Mouse (Mus musculus) heart, adult 2 months (tissue): ENCODE data around the gene Rrp9. TPM values are rescaled to one million over a fixed set of nuclear protein-coding genes. Genes with fewer than 3 reads are reported as not detected.

Experiments
- DNase-seq, 2 experiments: peaks; one replicate each; pipeline ENCODE4 v3.0.0; 2021
- H3K27ac ChIP-seq: fragments of 200-600 bp; 2 replicates; pipeline ENCODE4 v1.8.1; 2022
- H3K27me3 ChIP-seq: fragments of 200-500 bp; 2 replicates; pipeline ENCODE4 v1.6.1; 2012; ENCODE audit warnings: mild to moderate bottlenecking, low read length, inconsistent platforms, mixed read lengths; ENCODE audit not compliant: control insufficient read depth, insufficient read depth
- H3K36me3 ChIP-seq: fragments of 200-500 bp; 2 replicates; pipeline ENCODE4 v1.6.1; 2012; ENCODE audit warnings: low read length, inconsistent platforms; ENCODE audit not compliant: control insufficient read depth, insufficient read depth
- H3K4me1 ChIP-seq: fragments of 200-500 bp; 2 replicates; pipeline ENCODE4 v1.6.1; 2011; ENCODE audit warnings: low read length; ENCODE audit not compliant: control insufficient read depth, insufficient read depth
- H3K4me3 ChIP-seq: fragments of 200-600 bp; 2 replicates; pipeline ENCODE4 v1.8.1; 2022
- H3K79me2 ChIP-seq: fragments of 200-500 bp; replicated peaks from 2 replicates; pipeline ENCODE4 v1.6.1; 2012; ENCODE audit warnings: mild to moderate bottlenecking, inconsistent platforms, low read length, moderate library complexity, mixed read lengths; ENCODE audit not compliant: control insufficient read depth, insufficient read depth
- H3K9ac ChIP-seq: fragments of 200-500 bp; 2 replicates; pipeline ENCODE4 v1.6.1; 2012; ENCODE audit warnings: low read depth, mild to moderate bottlenecking, control low read depth, inconsistent platforms, low read length, mixed read lengths
- CTCF ChIP-seq: fragments of 200-600 bp; IDR thresholded peaks from 2 replicates; pipeline ENCODE4 v1.8.1; 2022; ENCODE audit warnings: antibody characterized with exemption, mild to moderate bottlenecking, moderate library complexity
- EP300 ChIP-seq: fragments of 200-500 bp; IDR thresholded peaks from 2 replicates; pipeline ENCODE4 v1.6.1; 2011; ENCODE audit warnings: low read depth, low read length, control low read depth; ENCODE audit not compliant: insufficient read depth
- POLR2A ChIP-seq: fragments of 200-500 bp; IDR thresholded peaks from 2 replicates; pipeline ENCODE4 v1.6.1; 2011; ENCODE audit warnings: mild to moderate bottlenecking, low read depth, low read length, control low read depth; ENCODE audit not compliant: insufficient read depth
- WGBS: fragments of 180-500 bp; shearing (Covaris S2); methylation state at CpG from one replicate; pipeline ENCODE4 v1.1.7; 2018; 5-methylcytosine and 5-hydroxymethylcytosine counted together
- intact Hi-C: fragments of 180-260 bp; cut with DNase I; formaldehyde crosslinking; loops from one replicate; pipeline ENCODE4 v1.15.1; 2025
- polyA plus RNA-seq: library from polyadenylated mRNA; depleted of rRNA; stranded (reverse); fragments of >200 nt; gene quantifications from 2 replicates; pipeline ENCODE4 v1.2.3, GENCODE M21; 2012
- total RNA-seq, 2 experiments: library from RNA; stranded (reverse); gene quantifications; 2 replicates each; pipeline ENCODE4 v1.2.3; 2021

Rrp9 gene
- total and polyA plus RNA-seq, 3 experiments, result 18.9 to 23.4 (median 21.0) TPM

DNA sequence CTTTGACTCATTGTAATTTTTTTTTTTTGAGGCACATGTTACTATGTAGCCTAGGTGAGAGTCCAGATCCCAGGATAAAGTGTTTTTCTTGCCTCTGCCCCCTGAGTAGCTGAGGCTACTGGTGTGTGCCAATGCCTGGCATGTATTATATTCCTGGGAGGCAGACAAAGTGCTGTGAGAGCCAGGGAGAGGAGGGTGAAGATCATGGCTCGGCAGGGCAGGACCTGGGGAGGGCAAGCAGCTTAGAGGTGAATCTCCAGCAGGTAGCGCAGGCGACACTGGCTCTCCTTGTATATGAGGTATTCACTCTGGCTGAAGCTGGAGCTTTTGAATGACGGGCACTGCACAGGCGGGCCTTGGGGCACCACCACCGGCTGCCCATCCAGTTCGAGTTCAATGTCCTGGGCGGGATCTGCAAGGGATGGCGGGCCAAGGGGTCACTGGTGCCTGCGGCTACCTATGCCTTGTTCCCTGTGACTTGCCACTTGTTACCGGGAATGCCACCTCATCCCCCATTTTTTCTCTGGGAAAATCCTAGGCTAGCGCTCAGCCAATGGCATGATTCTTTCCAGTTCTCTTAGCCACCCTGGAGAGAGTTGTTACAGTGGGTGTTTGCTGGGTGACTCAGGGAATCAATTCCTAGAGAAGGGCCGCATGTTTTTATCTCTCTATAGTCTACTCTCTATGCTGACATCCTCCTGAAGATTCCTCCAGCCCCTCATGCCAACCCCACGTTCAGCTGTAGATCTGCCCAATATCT, 4.6 kb upstream of the Rrp9 start:
- DNase-seq, result peak in 1 of 2 experiments; percentile 16
- Histone ChIP-seq H3K9ac (no peak overlapping the region; the same call in 1 of the 2 replicates), H3K36me3 (no peaks in the 10 kb centered on the region), H3K4me1 (peaks cover 7% of the 10 kb centered on the region), H3K79me2 (no peaks in the 10 kb centered on the region), H3K4me3 (peak overlapping the region; percentile 12; the same call in 1 of the 2 replicates), H3K27ac (peak overlapping the region; percentile 75), H3K27me3 (no peaks in the 10 kb centered on the region)
- intact Hi-C loops, result no loop called here
- TF ChIP-seq EP300, result no peak
- TF ChIP-seq CTCF, result no peak
- no peak for TF ChIP-seq POLR2A
- WGBS, result 79% methylated on average over 14 of the region's 14 CpGs

DNA sequence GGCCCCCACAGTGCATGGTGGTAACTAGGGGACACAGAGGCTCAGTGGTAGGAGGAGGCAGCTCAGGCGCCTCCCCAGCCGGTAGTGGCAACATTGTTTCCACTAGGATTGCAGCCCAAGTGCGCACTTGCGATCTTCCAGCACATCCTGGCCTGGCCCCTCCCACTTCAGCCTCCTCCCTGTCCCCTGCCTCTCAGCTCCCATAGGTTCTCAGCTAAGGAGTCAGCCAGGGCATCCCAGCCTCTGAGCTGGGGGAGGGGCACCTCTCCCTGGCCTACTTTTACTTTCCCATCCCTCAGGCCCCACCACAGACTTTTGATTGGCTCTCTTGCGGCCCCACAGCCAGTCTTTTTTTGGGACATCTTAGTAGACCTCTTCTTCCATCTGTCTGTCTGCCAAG, 3.9 kb upstream of the Rrp9 start:
- WGBS, result 23% methylated on average over 5 of the region's 5 CpGs
- H3K9ac ChIP-seq, result peak overlapping the region; percentile 62

DNA sequence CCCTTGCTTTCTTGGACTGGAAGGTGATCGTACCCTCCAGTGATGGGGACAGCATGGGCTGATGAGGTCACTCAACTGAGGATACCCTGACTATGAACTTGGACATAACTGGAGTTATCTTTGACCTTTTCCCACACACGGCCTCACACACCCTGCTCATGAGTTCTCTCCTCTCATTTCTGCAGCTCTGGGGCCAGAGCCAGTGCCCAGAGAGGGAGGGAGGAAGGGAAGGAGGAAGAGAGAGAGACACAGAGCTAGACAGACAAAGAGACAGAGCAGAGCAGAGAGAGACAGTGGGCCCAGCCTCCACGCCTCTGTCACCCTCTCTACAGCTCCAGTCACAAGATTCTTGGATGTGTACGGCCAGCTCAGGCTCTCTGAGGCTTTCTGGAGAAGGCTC, 3.4 kb upstream of the Rrp9 start:
- Histone ChIP-seq H3K79me2 (no peaks in the 10 kb centered on the region), H3K4me1 (peaks cover 9% of the 10 kb centered on the region), H3K36me3 (no peaks in the 10 kb centered on the region), H3K9ac (no peak overlapping the region), H3K27ac (peak overlapping the region; percentile 75), H3K4me3 (no peak overlapping the region), H3K27me3 (no peaks in the 10 kb centered on the region)
- TF ChIP-seq EP300 (no peak), POLR2A (no peak), CTCF (no peak)
- intact Hi-C loops, result no loop called here
- 48% methylated on average over 4 of the region's 4 CpGs for WGBS
- DNase-seq, result no peak

More for the DNA sequence above, 3.9 kb upstream of the Rrp9 start:
- Histone ChIP-seq H3K4me1 (peaks cover 9% of the 10 kb centered on the region), H3K27ac (peak overlapping the region; percentile 75), H3K4me3 (peak overlapping the region; percentile 12; the same call in 1 of the 2 replicates), H3K36me3 (no peaks in the 10 kb centered on the region), H3K27me3 (no peaks in the 10 kb centered on the region), H3K79me2 (no peaks in the 10 kb centered on the region)
- intact Hi-C loops, result no loop called here
- DNase-seq, result peak; percentile 76 to 85
- peak; percentile 38 for TF ChIP-seq CTCF
- peak; percentile 70 for TF ChIP-seq POLR2A
- TF ChIP-seq EP300, result no peak

DNA sequence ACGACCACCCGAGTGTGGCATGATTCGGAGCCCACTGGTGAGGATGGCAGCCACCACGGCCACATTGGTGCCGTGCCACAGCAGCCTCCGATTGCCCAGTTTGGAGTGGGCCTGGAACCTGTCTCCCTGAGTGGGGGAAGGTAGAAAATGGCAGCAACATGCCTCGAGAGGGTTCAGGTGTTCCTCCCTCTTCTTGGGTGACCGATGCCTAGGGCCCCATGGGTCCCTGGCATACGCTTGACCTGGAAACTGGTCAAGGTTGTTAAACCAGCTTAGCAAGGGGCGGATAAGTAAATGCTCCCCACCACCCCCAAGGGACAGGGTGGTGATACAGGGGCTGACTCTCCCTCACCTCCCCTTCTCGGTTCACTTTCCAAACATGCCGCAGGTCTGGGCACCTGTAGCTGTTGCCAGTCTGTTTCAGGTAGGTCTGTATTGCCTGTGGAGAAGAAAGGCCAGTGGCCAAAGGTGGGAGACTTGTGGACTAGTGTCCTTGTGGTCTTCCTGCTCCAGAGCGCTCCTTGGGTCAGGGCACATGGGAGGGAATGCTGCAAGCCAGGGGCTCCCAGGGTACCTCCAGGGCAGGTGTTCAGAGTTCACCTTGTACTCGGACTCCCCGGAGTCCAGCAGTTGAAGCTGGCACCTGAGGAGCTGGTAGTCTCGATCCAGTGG, 2.5 kb upstream of the Rrp9 start:
- Histone ChIP-seq H3K36me3 (no peaks in the 10 kb centered on the region), H3K27me3 (no peaks in the 10 kb centered on the region), H3K27ac (peak overlapping the region; percentile 75), H3K9ac (no peak overlapping the region), H3K4me1 (peaks cover 13% of the 10 kb centered on the region), H3K4me3 (no peak overlapping the region), H3K79me2 (no peaks in the 10 kb centered on the region)
- 91% methylated on average over 16 of the region's 16 CpGs for WGBS
- no peak for TF ChIP-seq CTCF
- no peak for TF ChIP-seq EP300
- no peak for TF ChIP-seq POLR2A
- intact Hi-C loops, result no loop called here
- peak in 1 of 2 experiments; percentile 24 for DNase-seq

DNA sequence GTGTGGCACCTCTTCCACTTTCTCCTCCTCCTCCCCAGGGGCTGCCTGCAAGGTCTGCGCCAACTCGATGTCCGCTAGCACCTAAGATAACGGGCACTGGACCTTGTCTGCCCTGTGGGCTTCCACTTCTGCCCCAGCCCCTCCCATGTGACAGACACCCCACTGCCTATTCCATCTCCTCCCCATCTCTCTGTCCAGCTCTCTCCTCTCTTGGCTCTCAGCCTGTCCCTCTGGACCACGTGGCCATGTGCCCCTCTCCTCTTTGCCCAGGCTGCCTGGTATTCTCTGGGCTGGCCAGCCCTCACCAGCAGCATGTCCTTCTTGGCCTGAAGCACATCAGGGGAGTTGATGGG, 2.0 kb upstream of the Rrp9 start:
- intact Hi-C loops, result no loop called here
- Histone ChIP-seq H3K79me2 (no peaks in the 10 kb centered on the region), H3K4me3 (no peak overlapping the region), H3K27ac (peak overlapping the region; percentile 96; the same call in 1 of the 2 replicates), H3K27me3 (no peaks in the 10 kb centered on the region), H3K9ac (no peak overlapping the region), H3K36me3 (no peaks in the 10 kb centered on the region), H3K4me1 (peaks cover 13% of the 10 kb centered on the region)
- TF ChIP-seq EP300, result no peak
- TF ChIP-seq CTCF, result no peak
- no peak for TF ChIP-seq POLR2A
- 72% methylated on average over 5 of the region's 5 CpGs for WGBS
- DNase-seq, result peak in 1 of 2 experiments; percentile 27

DNA sequence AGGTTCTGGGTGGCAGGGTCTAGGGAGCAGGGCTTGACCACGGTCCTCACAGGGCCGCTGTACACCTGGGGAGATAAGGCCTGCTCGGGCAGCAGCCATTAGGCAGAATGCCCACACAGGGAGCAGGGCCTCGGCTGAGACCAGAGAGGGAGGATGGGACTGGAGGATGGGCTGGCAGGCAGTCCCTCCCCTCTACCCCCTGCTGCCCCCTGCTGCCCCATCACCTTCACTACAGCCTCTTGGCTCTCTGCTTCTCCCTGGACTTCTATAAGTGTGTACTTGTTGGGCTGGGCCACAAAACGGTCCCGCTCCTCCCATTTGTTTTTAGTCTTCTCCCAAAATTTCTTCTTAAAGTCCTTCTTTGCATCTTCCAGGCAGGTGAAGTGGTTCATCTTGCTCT, 1.3 kb upstream of the Rrp9 start:
- H3K4me3 ChIP-seq, result peak overlapping the region; percentile 47; the same call in 1 of the 2 replicates
- DNase-seq, result peak; percentile 77
- H3K27me3 ChIP-seq, result no peaks in the 10 kb centered on the region
- H3K36me3 ChIP-seq, result no peaks in the 10 kb centered on the region
- 6% methylated on average over 6 of the region's 6 CpGs for WGBS
- H3K9ac ChIP-seq, result peak overlapping the region; percentile 49; the same call in 1 of the 2 replicates
- H3K27ac ChIP-seq, result peak overlapping the region; percentile 96
- intact Hi-C loops, result no loop called here
- TF ChIP-seq EP300 (peak; percentile 70; the same call in 1 of the 2 replicates), CTCF (peak; percentile 82), POLR2A (no peak)
- no peaks in the 10 kb centered on the region for H3K79me2 ChIP-seq
- H3K4me1 ChIP-seq, result peaks cover 13% of the 10 kb centered on the region
